Mouse (Mus musculus): ENCODE results near the gene Utp11.

- no peak for TF ChIP-seq ZNF384 (IDR thresholded peaks at IDR 0.05; ENCODE audit: low read depth, low read length)
- TF ChIP-seq ZC3H11A (IDR thresholded peaks at IDR 0.05; ENCODE audit: borderline replicate concordance, low read depth, low read length): no peak
- no peak for TF ChIP-seq HCFC1 (IDR thresholded peaks at IDR 0.05; ENCODE audit: borderline replicate concordance, insufficient read depth, low read length)
- no peak for TF ChIP-seq MAFK (IDR thresholded peaks at IDR 0.05; ENCODE audit: insufficient read depth, low read depth, low read length)
- no peak for TF ChIP-seq CHD2 (IDR thresholded peaks at IDR 0.05; ENCODE audit: low read depth, low read length)
Observed at GRCm38 (mm10) chr4:124709961-124710446, 16.6 kb upstream of the Utp11 start.
